Mouse (Mus musculus): ENCODE measurements at regions not wholly inside any gene's neighbourhood (a gene's known extent, or its start where the extent isn't known, plus 50 kb on each side); places are given as distances from the start of the nearest gene placed in this dataset.

DNA sequence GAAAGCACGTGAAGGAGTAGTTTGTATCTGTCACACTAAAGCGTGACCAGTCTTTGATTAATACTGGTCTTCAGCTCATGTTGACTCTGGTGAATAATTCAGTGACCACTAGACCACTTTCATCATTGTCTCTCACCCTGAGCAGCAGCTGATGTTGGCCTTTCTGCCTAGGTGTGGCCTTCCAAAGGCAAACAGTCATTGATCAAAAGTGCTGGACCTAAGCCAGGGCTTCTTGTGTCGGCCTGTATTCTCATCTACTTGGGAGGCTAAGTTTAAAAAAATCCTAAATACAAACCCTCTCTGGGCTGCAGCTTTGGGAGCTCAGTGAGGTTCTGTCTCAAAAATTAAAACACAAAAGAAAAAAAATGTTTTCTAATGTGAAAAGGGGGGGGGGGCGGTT is 475.0 kb upstream of the Cdh5 start:
- TF ChIP-seq CTCF (IDR thresholded peaks at IDR 0.05) (no peak), POLR2A (IDR thresholded peaks at IDR 0.05; ENCODE audit: insufficient read depth, low read depth, low read length) (no peak), EP300 (IDR thresholded peaks at IDR 0.05; ENCODE audit: insufficient read depth, low read depth, low read length) (no peak)

Measured in heart, adult 2 months (tissue).